Mouse (Mus musculus) retina, postnatal 7 days (tissue): Measurements from ENCODE around the gene Smdt1.
"Not testable (repeated sequence)": the region's sequence is repeated elsewhere in the genome, so short reads cannot be mapped to it uniquely, and the experiment has no call there.

Source experiments
- DNase-seq: peaks from one replicate; pipeline ENCODE4 v3.0.0-alpha.2; 2012; ENCODE audit warnings: low read depth, low spot score

Gene Smdt1

GRCm38 (mm10) chr15:82343368-82344287, 4.9 kb downstream of the Smdt1 start:
- DNase-seq: no peak

DNA sequence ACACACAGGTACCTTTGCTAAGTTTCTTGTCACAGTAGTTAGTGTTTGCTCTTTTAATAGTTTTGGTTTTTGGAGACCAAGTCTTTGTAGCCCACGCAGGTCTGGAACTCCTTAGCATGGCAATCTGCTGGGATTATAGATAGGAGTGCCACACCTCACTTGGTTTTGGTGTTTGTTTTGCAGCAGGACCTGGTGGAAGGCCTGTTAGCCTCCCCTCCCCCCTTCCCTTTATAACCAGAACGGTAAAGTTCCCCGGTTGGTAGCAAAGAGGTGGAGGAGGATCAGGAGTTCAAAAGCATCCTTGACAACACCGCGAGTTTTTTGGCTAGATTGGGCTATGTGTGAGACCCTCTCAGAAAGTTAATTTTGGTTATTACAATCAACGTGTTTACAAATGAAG, 6.2 kb downstream of the Smdt1 start:
- no peak for DNase-seq

- peak; percentile 99 for DNase-seq
These were observed 7.2 kb downstream of the Smdt1 start for GRCm38 (mm10) chr15:82345820-82346470.

GRCm38 (mm10) chr15:82346580-82347302, 8.0 kb downstream of the Smdt1 start:
- no peak for DNase-seq

DNA sequence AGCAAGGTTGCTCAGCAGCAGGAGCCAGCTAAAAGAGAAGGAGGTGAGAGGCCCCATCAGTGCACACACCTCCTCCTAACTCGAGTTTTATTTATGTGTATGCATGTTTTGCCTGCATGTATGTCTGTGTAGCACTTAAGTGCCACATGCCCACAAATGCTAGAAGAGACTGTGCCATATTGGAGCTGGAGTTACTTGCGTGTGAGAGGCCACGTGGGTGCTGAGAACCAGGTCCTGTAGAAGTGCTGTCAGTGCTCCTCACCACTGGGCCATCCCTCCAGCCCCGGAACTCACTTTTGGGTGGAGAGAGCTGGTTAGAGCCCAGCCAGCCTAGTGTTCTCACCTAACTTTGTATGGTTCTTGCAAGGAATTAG, 8.5 kb downstream of the Smdt1 start:
- no peak for DNase-seq

DNA sequence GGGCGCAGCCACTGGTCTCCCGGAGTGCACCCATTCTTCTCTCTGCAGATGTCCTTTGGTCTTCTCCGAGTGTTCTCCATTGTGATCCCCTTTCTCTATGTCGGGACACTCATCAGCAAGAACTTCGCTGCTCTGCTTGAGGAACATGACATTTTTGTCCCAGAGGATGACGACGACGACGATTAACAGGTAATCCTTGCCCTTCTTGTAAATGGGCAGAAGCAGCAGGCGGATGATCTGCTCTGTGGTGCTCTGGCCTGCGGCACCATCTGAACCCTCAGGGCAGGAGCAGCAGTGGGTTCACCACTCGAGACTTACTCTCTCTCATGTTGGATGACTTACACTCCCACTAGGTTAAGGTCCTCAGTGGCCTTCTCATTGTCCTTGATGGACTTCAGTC, 9.1 kb downstream of the Smdt1 start:
- DNase-seq: no peak

GRCm38 (mm10) chr15:82348258-82348998, 9.7 kb downstream of the Smdt1 start:
- no peak for DNase-seq

DNA sequence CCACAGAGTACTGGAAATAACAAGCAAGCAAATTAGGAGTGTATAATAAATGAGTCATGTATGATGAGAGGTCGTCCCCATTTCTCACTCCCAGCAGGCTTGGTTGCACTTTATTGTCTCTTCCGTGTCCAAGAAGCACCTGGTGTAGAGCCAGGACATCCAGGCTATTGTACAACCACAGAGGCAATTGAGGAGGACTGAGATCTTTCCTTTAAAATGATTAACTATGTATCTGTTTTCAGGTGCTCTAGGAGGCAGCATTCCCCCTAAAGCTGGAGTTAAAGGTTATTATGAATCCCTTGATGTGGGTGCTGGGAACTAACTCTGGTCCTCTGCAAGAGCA, 10.2 kb downstream of the Smdt1 start:
- no peak for DNase-seq

GRCm38 (mm10) chr15:82350349-82350748, 11.6 kb downstream of the Smdt1 start:
- no peak for DNase-seq

GRCm38 (mm10) chr15:82351480-82351879, 12.7 kb downstream of the Smdt1 start:
- DNase-seq: no peak

DNA sequence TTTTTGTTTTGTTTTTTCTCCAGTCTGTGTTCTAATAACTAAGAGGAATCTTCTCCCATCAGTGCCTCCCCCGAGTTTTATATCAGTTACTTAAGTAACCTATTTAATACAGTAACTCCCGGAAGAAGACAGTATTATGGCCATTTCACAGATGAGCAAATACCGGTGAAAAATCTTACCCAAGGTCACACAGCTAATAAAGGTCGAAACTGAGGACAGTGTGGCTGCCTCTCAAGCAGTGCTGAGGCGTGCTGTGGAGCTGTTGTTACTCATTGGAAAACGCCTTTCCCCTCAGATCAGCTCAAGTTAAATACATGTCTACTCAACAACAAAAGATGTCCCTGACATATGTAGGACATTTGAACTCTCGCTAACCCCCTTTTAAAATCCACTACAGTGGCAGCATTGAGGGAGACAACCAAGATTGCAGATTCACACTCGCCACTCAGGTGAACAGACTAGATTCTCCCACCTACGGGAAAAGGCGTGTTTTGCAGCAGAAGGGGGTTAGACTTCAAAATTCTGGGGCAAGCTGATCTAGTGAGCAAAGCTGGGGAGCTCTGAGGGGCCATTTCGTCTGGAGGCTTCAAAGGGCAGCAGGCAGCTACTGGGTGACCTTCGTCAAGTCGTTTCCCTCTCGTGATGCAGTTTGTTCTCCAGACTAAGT, 14.5 kb downstream of the Smdt1 start:
- no peak for DNase-seq

- no peak for DNase-seq
These were observed 15.0 kb downstream of the Smdt1 start for GRCm38 (mm10) chr15:82353745-82354113.

GRCm38 (mm10) chr15:82354126-82354945, 15.6 kb downstream of the Smdt1 start, which contains the start of gene Ndufa6:
Gene Ndufa6, minus strand, starts transcription at chr15:82354322.
- DNase-seq: peak; percentile 95

DNA sequence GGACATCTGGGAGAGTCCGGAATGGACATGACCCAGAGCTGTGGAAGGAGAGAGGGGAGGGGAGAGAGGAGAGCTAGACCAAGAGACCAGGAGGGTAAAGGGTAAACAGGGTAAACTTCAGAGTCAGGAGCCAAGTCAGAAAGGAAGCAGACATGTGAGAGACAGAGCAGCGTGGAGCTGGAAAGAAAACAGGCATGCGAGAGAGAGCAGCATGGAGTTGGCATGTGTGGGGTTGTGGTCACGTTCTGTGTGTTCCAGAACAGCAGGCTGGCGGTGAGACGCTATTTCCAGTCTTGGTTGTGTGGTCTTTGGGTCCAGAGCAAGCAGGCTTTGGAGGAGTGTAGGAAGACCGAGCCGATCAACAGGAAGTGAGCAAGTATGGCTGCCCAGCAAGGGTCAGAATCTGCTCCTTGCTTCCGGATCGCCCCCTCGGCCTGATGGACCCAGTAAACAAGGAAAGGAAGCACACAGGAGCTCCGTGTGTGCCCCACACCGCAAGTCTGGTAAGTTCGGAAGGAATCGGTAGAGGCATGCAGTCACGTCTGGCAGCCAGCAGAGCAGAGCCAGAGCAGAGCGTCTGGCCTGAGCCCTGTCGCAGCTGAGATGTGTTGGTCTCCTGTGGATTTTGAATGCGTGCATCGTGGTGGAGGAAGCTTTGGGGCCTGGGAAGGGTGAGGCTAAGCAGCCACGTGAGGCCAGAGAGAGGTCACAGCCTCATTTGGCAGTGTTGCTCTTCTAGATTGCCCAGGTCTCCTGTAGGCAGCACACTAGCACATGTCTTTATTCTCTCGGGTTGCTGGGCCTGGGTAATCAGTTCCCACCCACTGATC, 19.9 kb downstream of the Smdt1 start:
- DNase-seq: no peak

DNA sequence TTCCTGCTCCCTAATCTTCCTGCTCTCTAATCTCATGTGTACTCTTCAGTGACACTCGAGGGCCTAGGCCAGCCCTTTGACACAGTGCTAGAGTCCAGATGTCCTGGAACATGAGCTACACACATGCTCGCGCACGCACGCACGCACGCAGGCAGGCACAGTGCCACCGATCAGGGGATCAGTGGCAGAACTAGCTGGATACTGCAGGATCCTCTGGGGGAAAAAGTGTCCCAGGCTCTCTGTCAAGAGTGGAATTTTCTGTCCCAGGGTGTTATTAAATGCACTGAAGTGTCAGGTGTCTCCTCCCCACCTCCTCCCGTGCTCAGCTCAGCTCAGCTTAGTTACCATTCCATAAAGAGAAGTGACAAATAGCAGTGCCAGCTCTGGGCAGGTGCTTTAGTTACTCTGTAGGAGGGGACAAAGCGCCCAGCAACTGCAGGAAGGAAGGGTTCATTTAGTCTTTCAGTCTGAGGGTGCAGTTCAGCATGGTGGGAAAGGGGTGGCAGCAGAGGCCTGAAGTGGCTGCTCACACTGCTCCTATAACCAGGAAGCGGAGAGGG, 22.8 kb downstream of the Smdt1 start:
- DNase-seq: no peak

- no peak for DNase-seq
These were observed 23.5 kb downstream of the Smdt1 start for GRCm38 (mm10) chr15:82362234-82362633.

GRCm38 (mm10) chr15:82363801-82364200, 25.0 kb downstream of the Smdt1 start:
- not testable (repeated sequence) for DNase-seq

- DNase-seq: not testable (repeated sequence)
These were observed 25.8 kb downstream of the Smdt1 start for GRCm38 (mm10) chr15:82364561-82364960.

GRCm38 (mm10) chr15:82368146-82368545, 29.4 kb downstream of the Smdt1 start:
- no peak for DNase-seq
